ENCODE assay signal across 9 mouse cellular contexts in genomic region chr6:82844432-82844831, GRCm38 (mm10).
A peak's percentile ranks its signal among the peaks of the same experiment; 100 is the strongest.
DNase-seq lines count a peak whose midpoint lies in the region; ATAC-seq and TF ChIP-seq lines count a peak whose summit lies in the region.
"Had no signal": no experiment of that assay in that cellular context is flagged by ENCODE, and none has a peak within 500 bp of the region (broad histone marks: within the 10 kb centered on the region; RNA-seq: fewer than 3 reads in every experiment).

No protein-coding gene starts in this region.

- H3K4me3 ChIP-seq in layer of hippocampus, adult 2 months: no peak overlapping the region
- H3K4me3 ChIP-seq: midbrain, embryonic 12.5 days had no signal

- no peak for ATAC-seq in CD4-positive, CD25-positive, alpha-beta regulatory T cell, adult 4 months
- peak; percentile 51 for ATAC-seq in granulocyte monocyte progenitor cell, adult 5-6 weeks (replicated peaks; ENCODE audit: poor library complexity, severe bottlenecking)

- TF ChIP-seq CTCF in layer of hippocampus, adult 2 months (conservative IDR thresholded peaks at IDR 0.05): peak; percentile 67

- DNase-seq in CD4-positive, CD25-positive, alpha-beta regulatory T cell, adult 2 months (ENCODE audit: low read depth, low spot score): peak; percentile 37
- no peak for DNase-seq in layer of hippocampus, adult 2 months (ENCODE audit: low spot score in 2 of 2)
- DNase-seq in layer of hippocampus, postnatal 36 days: no peak
- DNase-seq in retina, postnatal 7 days (ENCODE audit: low read depth, low spot score): peak; percentile 11
- no peak for DNase-seq in spleen, adult 18-20 months
- no peak for DNase-seq in cerebellum, adult 9-11 months

- no peak overlapping the region for H3K27ac ChIP-seq in layer of hippocampus, adult 2 months
- H3K27ac ChIP-seq: midbrain, embryonic 12.5 days had no signal

Comparison
In these comparisons a context has a peak if more than half of its experiments do, and no peak if none do; other contexts are left out.
1. DNase-seq: peak in CD4-positive, CD25-positive, alpha-beta regulatory T cell, adult 2 months (single experiment) and retina, postnatal 7 days (single experiment); none in layer of hippocampus, adult 2 months (0 of 2), layer of hippocampus, postnatal 36 days (0 of 2), spleen, adult 18-20 months (0 of 2) and cerebellum, adult 9-11 months (single experiment).